In genomic region chr5:140206726-140207703, GRCm38 (mm10) we compare ENCODE assay signal across 11 mouse cellular contexts.
DNase-seq lines count a peak whose midpoint lies in the region; ATAC-seq and TF ChIP-seq lines count a peak whose summit lies in the region.
"Had no signal": no experiment of that assay in that cellular context is flagged by ENCODE, and none has a peak within 500 bp of the region (broad histone marks: within the 10 kb centered on the region; RNA-seq: fewer than 3 reads in every experiment).

No protein-coding gene starts in this region.

- H3K4me1 ChIP-seq in lung, postnatal 0 days (ENCODE audit: insufficient read depth, low read depth, low read length): peaks cover 19% of the 10 kb centered on the region

- no peaks in the 10 kb centered on the region for H3K9me3 ChIP-seq in lung, postnatal 0 days (ENCODE audit: low read length)
- H3K9me3 ChIP-seq: hindbrain, embryonic 15.5 days had no signal

- peak; percentile 64 for ATAC-seq in lung, postnatal 0 days
- ATAC-seq: midbrain, embryonic 16.5 days had no signal

- H3K4me2 ChIP-seq in lung, postnatal 0 days (replicated peaks; ENCODE audit: low read depth, low read length): no peak overlapping the region
- H3K4me2 ChIP-seq: hindbrain, embryonic 15.5 days had no signal

- H3K4me3 ChIP-seq in lung, postnatal 0 days (ENCODE audit: low read depth, low read length): no peak overlapping the region
- H3K4me3 ChIP-seq: hindbrain, embryonic 15.5 days had no signal

- peak; percentile 23 to 38 for DNase-seq in adrenal gland, postnatal 36 days
- no peak for DNase-seq in adrenal gland, postnatal 14 days
- DNase-seq in adipocyte (ENCODE audit: low spot score): peak; percentile 49
- peak; percentile 22 for DNase-seq in heart, postnatal 4 days
- DNase-seq in lung, postnatal 0 days (ENCODE audit: low spot score): peak; percentile 73
- no peak for DNase-seq in left cerebral cortex, adult 11 months (ENCODE audit: low spot score)
- no peak for DNase-seq in frontal cortex, postnatal 25 days (ENCODE audit: low spot score in 2 of 2)
- no peak for DNase-seq in embryo, embryonic 10 days (ENCODE audit: low spot score)
- DNase-seq: spleen, adult 18-20 months had no signal

- 62% methylated on average over 19 of the region's 19 CpGs for WGBS in lung, postnatal 0 days

- no peak overlapping the region for H3K9ac ChIP-seq in lung, postnatal 0 days (replicated peaks; ENCODE audit: low read depth)
- H3K9ac ChIP-seq: hindbrain, embryonic 15.5 days had no signal

- H3K36me3 ChIP-seq in lung, postnatal 0 days (ENCODE audit: insufficient read depth, low read length): no peaks in the 10 kb centered on the region
- H3K36me3 ChIP-seq: hindbrain, embryonic 15.5 days had no signal

- peak overlapping the region; percentile 3; the same call in 1 of the 2 replicates for H3K27ac ChIP-seq in lung, postnatal 0 days (ENCODE audit: low read length)
- H3K27ac ChIP-seq: hindbrain, embryonic 15.5 days had no signal

- no peak for TF ChIP-seq CTCF in lung, postnatal 0 days (IDR thresholded peaks at IDR 0.05)

- no peak for TF ChIP-seq EP300 in lung, postnatal 0 days (IDR thresholded peaks at IDR 0.05)

- H3K27me3 ChIP-seq in lung, postnatal 0 days (replicated peaks; ENCODE audit: insufficient read depth, low read length): no peaks in the 10 kb centered on the region
- H3K27me3 ChIP-seq: hindbrain, embryonic 15.5 days had no signal

Comparison
In these comparisons a context has a peak if more than half of its experiments do, and no peak if none do; other contexts are left out.
1. DNase-seq: peak in adrenal gland, postnatal 36 days (2 of 2), adipocyte (single experiment), heart, postnatal 4 days (single experiment) and lung, postnatal 0 days (single experiment); none in adrenal gland, postnatal 14 days (single experiment), left cerebral cortex, adult 11 months (single experiment), frontal cortex, postnatal 25 days (0 of 2) and embryo, embryonic 10 days (single experiment).